Mouse (Mus musculus) layer of hippocampus, postnatal 14 days (tissue): ENCODE measurements around the gene Olfr792. TPM values are rescaled to one million over a fixed set of nuclear protein-coding genes. Genes with fewer than 3 reads are reported as not detected.

Source experiments
- DNase-seq, 2 experiments: peaks; one replicate each; pipeline ENCODE4 v3.0.0; 2021 to 2022; ENCODE audit warnings: low spot score in 2 of 2, mixed read lengths in 1 of 2
- long read RNA-seq, 2 experiments: library from polyadenylated mRNA; stranded (forward); transcript quantifications; one replicate each; pipeline ENCODE4 v2.0.0; 2021
- microRNA-seq, 2 experiments: library from miRNA; unstranded; fragments of <30 nt; microRNA quantifications; one replicate each; pipeline ENCODE4 v1.2.0; 2021
- total RNA-seq, 2 experiments: library from RNA; stranded (reverse); gene quantifications; 2 replicates each; pipeline ENCODE4 v1.2.3; 2021

Gene Olfr792
- not detected for total RNA-seq
- long read RNA-seq, experiment 1, result 0 reads
- long read RNA-seq, experiment 2, result 0 reads

GRCm38 (mm10) chr10:129538862-129539261 lies at the start of gene Olfr792:
Gene Olfr792, plus strand, starts transcription at chr10:129539162.
- DNase-seq, result no peak

DNA sequence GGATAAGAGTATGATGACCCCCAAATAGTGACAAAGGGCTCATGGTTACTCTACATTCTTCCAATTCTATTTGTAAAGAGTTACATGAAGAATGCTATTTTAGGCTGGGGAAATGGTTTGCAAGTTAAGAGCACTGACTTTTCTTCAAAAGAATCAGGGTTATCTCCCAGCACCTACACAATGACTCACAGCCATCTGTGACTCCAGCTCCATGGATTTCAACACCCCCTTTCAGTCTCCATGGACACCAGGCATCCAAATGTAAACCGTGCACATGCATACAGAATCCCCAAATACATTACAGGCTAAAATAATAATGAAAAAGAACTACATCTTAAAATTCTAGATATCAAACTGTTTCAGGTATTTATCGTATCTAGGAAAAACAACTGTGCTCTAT lies 48.9 kb upstream of the Olfr792 start:
- no peak for DNase-seq

- no peak for DNase-seq
Measured at GRCm38 (mm10) chr10:129498192-129498591, 40.8 kb upstream of the Olfr792 start, which contains the start of gene Olfr790. Gene Olfr790, plus strand, starts transcription at chr10:129498492.

DNA sequence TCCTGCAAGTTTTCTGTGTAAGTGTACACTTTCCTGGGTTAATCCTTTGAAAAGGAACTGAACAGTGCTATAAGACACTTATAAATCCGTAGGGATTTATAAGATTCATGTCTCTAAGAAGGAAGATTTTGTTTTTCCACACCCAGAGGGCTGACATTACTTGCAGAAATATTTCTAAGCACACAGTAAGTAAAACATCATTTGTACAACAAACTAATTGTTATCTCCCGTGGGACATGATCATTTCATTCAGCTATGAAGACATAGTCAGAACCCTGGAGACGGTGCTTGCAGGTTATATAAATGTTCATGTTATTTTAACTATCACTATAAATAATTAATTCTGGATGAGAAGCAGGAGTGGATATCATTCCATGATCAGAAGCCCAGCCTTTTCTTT lies 17.5 kb upstream of the Olfr792 start, which contains the start of gene Olfr791:
Olfr791 (plus strand) TSS at position 301 of the 400 bp plus-strand sequence.
- no peak for DNase-seq

DNA sequence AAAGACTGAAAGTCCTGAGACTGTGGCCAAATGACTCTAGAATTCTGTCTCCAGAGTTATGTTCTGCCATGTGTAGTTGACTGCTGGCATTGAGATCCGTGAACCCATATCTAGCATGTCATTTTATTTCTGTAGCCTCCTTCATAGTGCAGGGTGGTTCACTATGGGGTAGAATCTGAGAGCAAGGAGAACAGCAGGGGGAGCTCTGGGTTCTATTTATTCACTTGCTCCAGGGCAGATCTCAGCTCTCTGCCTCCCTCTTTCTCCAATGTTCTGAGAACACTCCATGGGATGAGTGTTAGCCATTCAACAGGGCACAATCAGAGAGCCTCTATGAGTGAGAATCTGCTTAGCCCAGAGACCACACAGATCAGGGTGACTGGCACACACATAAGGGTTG lies 10.4 kb downstream of the Olfr792 start:
- DNase-seq, result peak; percentile 1

- no peak for DNase-seq
Measured at GRCm38 (mm10) chr10:129567355-129567754, 28.4 kb downstream of the Olfr792 start, which contains the start of gene Olfr794. Gene Olfr794, plus strand, starts transcription at chr10:129567655.

GRCm38 (mm10) chr10:129577066-129577465 lies 38.1 kb downstream of the Olfr792 start:
- peak in 1 of 2 experiments; percentile 6 for DNase-seq

Small RNAs within 50 kb of the gene (microRNA-seq; reads per million reads assigned to microRNA genes)
- 0 reads per million in 2 experiments for gene Gm23252

Other genes with a start within 250 kb of the Olfr792 start
- not detected for gene Olfr780, start 221.0 kb upstream of the Olfr792 start, total RNA-seq
- gene Olfr781, start 210.3 kb upstream of the Olfr792 start, total RNA-seq, result not detected
- not detected for gene Olfr782, start 190.3 kb upstream of the Olfr792 start, total RNA-seq
- gene Olfr784, start 155.1 kb upstream of the Olfr792 start, total RNA-seq, result under 1 TPM in 1 of 2 experiments, not detected in 1; 0.14 TPM
- not detected for gene Olfr785, start 133.7 kb upstream of the Olfr792 start, total RNA-seq
- gene Olfr786, start 111.9 kb upstream of the Olfr792 start, total RNA-seq, result not detected
- gene Olfr787, start 77.3 kb upstream of the Olfr792 start, total RNA-seq, result not detected
- gene Olfr788, start 68.2 kb upstream of the Olfr792 start, total RNA-seq, result not detected
- gene Olfr789, start 54.4 kb upstream of the Olfr792 start, total RNA-seq, result not detected
- not detected for gene Olfr790, start 40.7 kb upstream of the Olfr792 start, total RNA-seq
- gene Olfr791, start 17.4 kb upstream of the Olfr792 start, total RNA-seq, result not detected
- gene Olfr794, start 28.5 kb downstream of the Olfr792 start, total RNA-seq, result not detected
- not detected for gene Olfr796, start 73.4 kb downstream of the Olfr792 start, total RNA-seq
- gene Olfr798, start 88.8 kb downstream of the Olfr792 start, total RNA-seq, result not detected
- gene Olfr799, start 98.3 kb downstream of the Olfr792 start, total RNA-seq, result not detected
- gene Olfr800, start 118.5 kb downstream of the Olfr792 start, total RNA-seq, result not detected
- gene Olfr801, start 134.7 kb downstream of the Olfr792 start, total RNA-seq, result not detected
- gene Olfr802, start 149.0 kb downstream of the Olfr792 start, total RNA-seq, result under 1 TPM; 0.10 to 0.18 TPM
- not detected for gene Olfr803, start 155.1 kb downstream of the Olfr792 start, total RNA-seq
- gene Olfr804, start 164.0 kb downstream of the Olfr792 start, total RNA-seq, result not detected
- not detected for gene Olfr805, start 190.2 kb downstream of the Olfr792 start, total RNA-seq
- gene Olfr806, start 202.8 kb downstream of the Olfr792 start, total RNA-seq, result not detected
- not detected for gene Olfr807, start 218.6 kb downstream of the Olfr792 start, total RNA-seq
- not detected for gene Olfr808, start 226.3 kb downstream of the Olfr792 start, total RNA-seq
- not detected for gene Olfr809, start 235.5 kb downstream of the Olfr792 start, total RNA-seq